Mouse (Mus musculus) ES-E14 (cell line): Measurements from ENCODE around the gene Rtp2.

ENCODE experiments used
- CHD2 ChIP-seq: IDR thresholded peaks from 2 replicates; pipeline ENCODE4 v1.6.1; 2014; ENCODE audit warnings: mild to moderate bottlenecking, low read depth, low read length, inconsistent platforms
- HCFC1 ChIP-seq: IDR thresholded peaks from 2 replicates; pipeline ENCODE4 v1.6.1; 2012; ENCODE audit warnings: low read length, inconsistent platforms, borderline replicate concordance; ENCODE audit not compliant: insufficient read depth
- MAFK ChIP-seq: IDR thresholded peaks from 2 replicates; pipeline ENCODE4 v1.6.1; 2014; ENCODE audit warnings: mild to moderate bottlenecking, low read depth, low read length, inconsistent platforms; ENCODE audit not compliant: insufficient read depth
- ZC3H11A ChIP-seq: IDR thresholded peaks from 2 replicates; pipeline ENCODE4 v1.6.1; 2012; ENCODE audit warnings: low read depth, mild to moderate bottlenecking, inconsistent platforms, low read length, borderline replicate concordance
- ZNF384 ChIP-seq: IDR thresholded peaks from 2 replicates; pipeline ENCODE4 v1.6.1; 2012; ENCODE audit warnings: low read depth, low read length, inconsistent platforms

- TF ChIP-seq ZNF384 (no peak), ZC3H11A (no peak), CHD2 (no peak), HCFC1 (no peak), MAFK (no peak)
These were observed 47.3 kb upstream of the Rtp2 start for GRCm38 (mm10) chr16:23979446-23979845.
